Mouse (Mus musculus): ENCODE results near the gene Tmod2.

- TF ChIP-seq CTCF (IDR thresholded peaks at IDR 0.05; ENCODE audit: control insufficient read depth, insufficient read depth, insufficient read length) (no peak), MAX (IDR thresholded peaks at IDR 0.05) (no peak), CEBPB (IDR thresholded peaks at IDR 0.05; ENCODE audit: low read depth) (no peak)
Observed at GRCm38 (mm10) chr9:75581694-75582350, 29.3 kb downstream of the Tmod2 start.

All from C2C12 (cell line).